Mouse (Mus musculus) left cerebral cortex, adult 8-10 months (tissue): ENCODE measurements around the gene Grin3a. TPM values are rescaled to one million over a fixed set of nuclear protein-coding genes. Genes with fewer than 3 reads are reported as not detected.

Experiments
- DNase-seq, 2 experiments: peaks; one replicate each; pipeline ENCODE4 v3.0.0; 2022; ENCODE audit warnings: low spot score in 2 of 2
- total RNA-seq, 4 experiments: library from RNA; stranded (reverse); gene quantifications; 2 replicates each; pipeline ENCODE4 v1.2.4; 2022

Gene Grin3a
- total RNA-seq, result 10 to 100 TPM; 28.9 to 32.4 (median 29.5) TPM

GRCm38 (mm10) chr4:49845612-49845985, at the start of gene Grin3a:
Grin3a (minus strand) TSS chr4:49845744.
- peak; percentile 52 to 67 for DNase-seq

GRCm38 (mm10) chr4:49891835-49892301, 46.3 kb upstream of the Grin3a start:
- no peak for DNase-seq

GRCm38 (mm10) chr4:49877084-49877483, 31.5 kb upstream of the Grin3a start:
- no peak for DNase-seq

GRCm38 (mm10) chr4:49860611-49861010, 15.1 kb upstream of the Grin3a start:
- no peak for DNase-seq

GRCm38 (mm10) chr4:49844828-49845611, 524 bp downstream of the Grin3a start:
- DNase-seq, result peak in 1 of 2 experiments; percentile 21

GRCm38 (mm10) chr4:49844274-49844827, 1.2 kb downstream of the Grin3a start:
- peak in 1 of 2 experiments; percentile 29 for DNase-seq

- no peak for DNase-seq
Measured at GRCm38 (mm10) chr4:49843787-49844186, 1.8 kb downstream of the Grin3a start.

GRCm38 (mm10) chr4:49832035-49832434, 13.5 kb downstream of the Grin3a start:
- DNase-seq, result no peak

- DNase-seq, result no peak
Measured at GRCm38 (mm10) chr4:49813852-49814251, 31.7 kb downstream of the Grin3a start.

- no peak for DNase-seq
Measured at GRCm38 (mm10) chr4:49806791-49807190, 38.8 kb downstream of the Grin3a start.

GRCm38 (mm10) chr4:49799338-49799737, 46.2 kb downstream of the Grin3a start:
- DNase-seq, result no peak

GRCm38 (mm10) chr4:49788971-49789370, 56.6 kb downstream of the Grin3a start:
- no peak for DNase-seq

GRCm38 (mm10) chr4:49742847-49743246, 102.7 kb downstream of the Grin3a start:
- DNase-seq, result no peak

- no peak for DNase-seq
Measured at GRCm38 (mm10) chr4:49741942-49742341, 103.6 kb downstream of the Grin3a start.

GRCm38 (mm10) chr4:49740796-49741766, 104.5 kb downstream of the Grin3a start:
- DNase-seq, result no peak

- DNase-seq, result no peak
Measured at GRCm38 (mm10) chr4:49739561-49739960, 106.0 kb downstream of the Grin3a start.

- DNase-seq, result no peak
Measured at GRCm38 (mm10) chr4:49729326-49729725, 116.2 kb downstream of the Grin3a start.

- DNase-seq, result no peak
Measured at GRCm38 (mm10) chr4:49723908-49724307, 121.6 kb downstream of the Grin3a start.

- no peak for DNase-seq
Measured at GRCm38 (mm10) chr4:49691405-49692194, 153.9 kb downstream of the Grin3a start.

GRCm38 (mm10) chr4:49688594-49689288, 156.8 kb downstream of the Grin3a start:
- DNase-seq, result peak in 1 of 2 experiments; percentile 18
